Mouse (Mus musculus) liver, embryonic 14.5 days (tissue): ENCODE results near the gene Tnfrsf1a. TPM values are rescaled to one million over a fixed set of nuclear protein-coding genes. Genes with fewer than 3 reads are reported as not detected.

Experiments used
- ATAC-seq: fragments of 200-750 bp; cut with Nextera tagmentation; 2 replicates; pipeline ENCODE4 v1.8.0; 2017; ENCODE audit warnings: moderate number of reproducible peaks, mild to moderate bottlenecking, moderate library complexity; ENCODE audit not compliant: insufficient read depth
- DNase-seq, 3 experiments: peaks; one replicate each; pipeline ENCODE4 v3.0.0-alpha.2; 2012 to 2013; ENCODE audit warnings: low read depth in 3 of 3, low spot score in 3 of 3
- H3K27ac ChIP-seq: fragments of 300-500 bp; sonication (generic); 2 replicates; pipeline ENCODE4 v1.5.1; 2014; ENCODE audit warnings: moderate library complexity, mild to moderate bottlenecking, control low read depth, inconsistent platforms
- H3K27me3 ChIP-seq: fragments of 300-500 bp; sonication (generic); 2 replicates; pipeline ENCODE4 v1.6.1; 2014; ENCODE audit warnings: mild to moderate bottlenecking, low read length, moderate library complexity; ENCODE audit not compliant: control insufficient read depth, insufficient read depth
- H3K36me3 ChIP-seq: fragments of 300-500 bp; sonication (generic); replicated peaks from 2 replicates; pipeline ENCODE4 v1.6.1; 2014; ENCODE audit warnings: low read depth; ENCODE audit not compliant: control insufficient read depth, insufficient read depth
- H3K4me1 ChIP-seq, 2 experiments: fragments of 200-500 bp in 1 of 2; fragments of 300-500 bp in 1 of 2; sonication (generic) in 1 of 2; replicated peaks; 2 replicates each; pipeline ENCODE4 v1.6.1; 2012 to 2014; ENCODE audit warnings: antibody characterized with exemption in 1 of 2, inconsistent platforms in 1 of 2, low read length in 1 of 2; ENCODE audit not compliant: control insufficient read depth in 2 of 2, insufficient read depth in 2 of 2
- H3K4me2 ChIP-seq: fragments of 300-500 bp; sonication (generic); 2 replicates; pipeline ENCODE4 v1.6.1; 2014; ENCODE audit warnings: low read depth, mild to moderate bottlenecking, control low read depth, moderate library complexity
- H3K4me3 ChIP-seq, 2 experiments: fragments of 200-500 bp in 1 of 2; fragments of 300-500 bp in 1 of 2; sonication (generic) in 1 of 2; 2 replicates each; pipeline ENCODE4 v1.5.1; 2012 to 2014; ENCODE audit warnings: low read depth in 2 of 2, low read length in 2 of 2, mild to moderate bottlenecking in 2 of 2, control low read depth in 1 of 2, inconsistent platforms in 1 of 2, moderate library complexity in 1 of 2; ENCODE audit not compliant: insufficient read depth in 1 of 2
- H3K9ac ChIP-seq: fragments of 300-500 bp; sonication (generic); replicated peaks from 2 replicates; pipeline ENCODE4 v1.6.1; 2014; ENCODE audit warnings: mild to moderate bottlenecking, control low read depth, moderate library complexity
- H3K9me3 ChIP-seq: fragments of 300-500 bp; sonication (generic); 2 replicates; pipeline ENCODE4 v1.6.1; 2016; ENCODE audit warnings: low read length, mixed read lengths; ENCODE audit not compliant: control insufficient read depth
- CTCF ChIP-seq: IDR thresholded peaks from 2 replicates; pipeline ENCODE4 v1.5.1; 2016; ENCODE audit warnings: antibody characterized with exemption, low read depth, control low read depth
- EP300 ChIP-seq: IDR thresholded peaks from 2 replicates; pipeline ENCODE4 v1.6.1; 2016; ENCODE audit warnings: antibody characterized with exemption, low read depth
- WGBS: fragments of 180-500 bp; shearing (Covaris S2); extraction: QIAGEN DNeasy Blood & Tissue Kit; methylation state at CpG from one replicate; pipeline ENCODE4 v1.1.7; 2014; ENCODE audit not compliant: insufficient replicate concordance; 5-methylcytosine and 5-hydroxymethylcytosine counted together
- polyA plus RNA-seq, 2 experiments: library from polyadenylated mRNA; depleted of rRNA in 1 of 2; stranded (reverse) in 1 of 2; unstranded in 1 of 2; fragments of >200 nt; fragmentation: Nextera tagmentation in 1 of 2; extraction: Ambion mirVana in 1 of 2; gene quantifications; 2 replicates each; pipeline versions ENCODE4 v1.2.1 to v1.2.3; 2012 to 2014

Gene Tnfrsf1a
- polyA plus RNA-seq, 2 experiments: 16.8 to 21.1 TPM

GRCm38 (mm10) chr6:125380372-125381360 lies 31.5 kb downstream of the Tnfrsf1a start, which contains the start of gene Plekhg6:
Plekhg6 (minus strand) TSS chr6:125380793.
- no peak for TF ChIP-seq EP300
- no peak for TF ChIP-seq CTCF
- DNase-seq (no peak), ATAC-seq (peak; percentile 64)
- Histone ChIP-seq H3K9ac (0 out of 2 replicates have a peak within 1 kb of the TSS, but pooled peaks have one; percentile 23), H3K4me1 (peaks cover 0 to 3% of the 10 kb centered on the region in 2 experiments; a peak in 2 of 4 replicates), H3K27ac (no peak within 1 kb of the TSS), H3K9me3 (no peaks in the 10 kb centered on the region), H3K27me3 (peaks cover 22% of the 10 kb centered on the region), H3K36me3 (no peaks in the 10 kb centered on the region), H3K4me3 (peak within 1 kb of the TSS; percentile 41 to 44), H3K4me2 (peak within 1 kb of the TSS; percentile 54)
- 9% methylated on average over 40 of the region's 40 CpGs for WGBS

DNA sequence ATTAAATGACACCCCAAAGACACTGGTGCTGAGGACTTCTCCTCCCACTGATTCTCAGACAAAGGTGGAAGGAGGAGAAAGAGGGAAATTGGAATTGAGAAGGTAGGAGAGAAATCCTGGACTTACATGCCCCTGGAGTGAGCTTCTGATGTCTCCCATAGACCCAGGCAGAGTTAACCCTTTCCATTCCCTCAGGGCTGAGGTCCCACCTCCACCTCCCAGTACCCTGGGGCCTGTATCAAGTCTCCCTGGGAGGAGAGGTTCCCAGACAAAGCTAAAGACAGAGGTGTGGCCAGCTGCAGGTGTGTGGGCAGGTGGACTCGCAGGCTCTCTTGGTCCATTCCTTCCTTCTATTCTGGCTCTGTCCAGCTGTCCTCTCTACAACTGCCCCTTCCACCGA lies 32.9 kb downstream of the Tnfrsf1a start:
- no peak overlapping the region for H3K27ac ChIP-seq
- DNase-seq (no peak), ATAC-seq (no peak)
- H3K4me1 ChIP-seq: peaks cover 0 to 3% of the 10 kb centered on the region in 2 experiments; a peak in 2 of 4 replicates
- H3K9ac ChIP-seq: no peak overlapping the region
- no peaks in the 10 kb centered on the region for H3K9me3 ChIP-seq
- WGBS: 34% methylated on average over 2 of the region's 2 CpGs
- TF ChIP-seq EP300 (no peak), CTCF (no peak)
- H3K4me3 ChIP-seq: no peak overlapping the region
- no peak overlapping the region for H3K4me2 ChIP-seq
- H3K36me3 ChIP-seq: no peaks in the 10 kb centered on the region
- H3K27me3 ChIP-seq: peaks cover 22% of the 10 kb centered on the region

GRCm38 (mm10) chr6:125385066-125385974 lies 36.2 kb downstream of the Tnfrsf1a start:
- Histone ChIP-seq H3K27me3 (peaks cover 8% of the 10 kb centered on the region), H3K4me1 (no peaks in the 10 kb centered on the region; a peak in 1 of 4 replicates), H3K9ac (no peak overlapping the region), H3K36me3 (no peaks in the 10 kb centered on the region), H3K4me2 (no peak overlapping the region), H3K27ac (no peak overlapping the region), H3K4me3 (no peak overlapping the region), H3K9me3 (no peaks in the 10 kb centered on the region)
- TF ChIP-seq CTCF (peak; percentile 57), EP300 (no peak)
- no peak for ATAC-seq
- DNase-seq: no peak
- WGBS: 45% methylated on average over 11 of the region's 11 CpGs

GRCm38 (mm10) chr6:125386080-125386479 lies 36.9 kb downstream of the Tnfrsf1a start:
- TF ChIP-seq EP300 (no peak), CTCF (no peak)
- H3K27me3 ChIP-seq: no peaks in the 10 kb centered on the region; the same call in 1 of the 2 replicates
- H3K4me1 ChIP-seq: no peaks in the 10 kb centered on the region; a peak in 1 of 4 replicates
- no peaks in the 10 kb centered on the region for H3K9me3 ChIP-seq
- H3K9ac ChIP-seq: no peak overlapping the region
- WGBS: 44% methylated on average over 6 of the region's 6 CpGs
- no peaks in the 10 kb centered on the region for H3K36me3 ChIP-seq
- H3K27ac ChIP-seq: no peak overlapping the region
- DNase-seq (no peak), ATAC-seq (peak; percentile 45; the same call in 1 of the 2 replicates)
- H3K4me3 ChIP-seq: no peak overlapping the region
- H3K4me2 ChIP-seq: no peak overlapping the region
